Mouse (Mus musculus) adrenal gland, adult (tissue): Measurements from ENCODE around the gene Fcho1.
A peak's percentile ranks its signal among the peaks of the same experiment; 100 is the strongest.

Source experiments
- DNase-seq, 2 experiments: peaks; one replicate each; pipeline ENCODE4 v3.0.0; 2022 to 2023; ENCODE audit warnings: low spot score in 1 of 2; ENCODE audit not compliant: inconsistent age in 2 of 2

Gene Fcho1

GRCm38 (mm10) chr8:71665331-71666130 is 60.0 kb downstream of the Fcho1 start:
- peak; percentile 58 to 80 for DNase-seq

- peak; percentile 85 to 95 for DNase-seq
These were observed 65.0 kb downstream of the Fcho1 start for GRCm38 (mm10) chr8:71660325-71661120.

GRCm38 (mm10) chr8:71659751-71660150 is 65.8 kb downstream of the Fcho1 start:
- no peak for DNase-seq

- peak in 1 of 2 experiments; percentile 58 for DNase-seq
These were observed 66.9 kb downstream of the Fcho1 start for GRCm38 (mm10) chr8:71658515-71659049.
